Mouse (Mus musculus) liver, embryonic 15.5 days (tissue): ENCODE measurements around the gene Mgat5. TPM values are rescaled to one million over a fixed set of nuclear protein-coding genes. Genes with fewer than 3 reads are reported as not detected.

Experiments used
- ATAC-seq: fragments of 200-750 bp; cut with Nextera tagmentation; 2 replicates; pipeline ENCODE4 v1.8.0; 2017; ENCODE audit warnings: moderate number of reproducible peaks, mild to moderate bottlenecking, moderate library complexity; ENCODE audit not compliant: insufficient read depth
- H3K27ac ChIP-seq: fragments of 300-500 bp; sonication (generic); replicated peaks from 2 replicates; pipeline ENCODE4 v1.5.1; 2015; ENCODE audit warnings: mild to moderate bottlenecking, inconsistent platforms
- H3K27me3 ChIP-seq: fragments of 300-500 bp; sonication (generic); 2 replicates; pipeline ENCODE4 v1.6.1; 2015; ENCODE audit warnings: mild to moderate bottlenecking, inconsistent platforms
- H3K36me3 ChIP-seq: fragments of 300-500 bp; sonication (generic); replicated peaks from 2 replicates; pipeline ENCODE4 v1.6.1; 2015; ENCODE audit warnings: moderate library complexity, mild to moderate bottlenecking, inconsistent platforms
- H3K4me1 ChIP-seq: fragments of 300-500 bp; sonication (generic); replicated peaks from 2 replicates; pipeline ENCODE4 v1.6.1; 2015; ENCODE audit warnings: inconsistent platforms
- H3K4me2 ChIP-seq: fragments of 300-500 bp; sonication (generic); 2 replicates; pipeline ENCODE4 v1.6.1; 2015; ENCODE audit warnings: moderate library complexity, mild to moderate bottlenecking, inconsistent platforms
- H3K4me3 ChIP-seq: fragments of 300-500 bp; sonication (generic); replicated peaks from 2 replicates; pipeline ENCODE4 v1.5.1; 2015; ENCODE audit warnings: mild to moderate bottlenecking, inconsistent platforms
- H3K9ac ChIP-seq: fragments of 300-500 bp; sonication (generic); 2 replicates; pipeline ENCODE4 v1.6.1; 2015; ENCODE audit warnings: moderate library complexity, mild to moderate bottlenecking, inconsistent platforms
- H3K9me3 ChIP-seq: fragments of 300-500 bp; sonication (generic); replicated peaks from 2 replicates; pipeline ENCODE4 v1.6.1; 2016; ENCODE audit warnings: inconsistent platforms
- WGBS: fragments of 180-500 bp; shearing (Covaris S2); methylation state at CpG from one replicate; pipeline ENCODE4 v1.1.7; 2015; ENCODE audit warnings: mixed read lengths; ENCODE audit not compliant: insufficient replicate concordance; 5-methylcytosine and 5-hydroxymethylcytosine counted together
- polyA plus RNA-seq: library from polyadenylated mRNA; unstranded; fragments of >200 nt; fragmentation: Nextera tagmentation; extraction: Ambion mirVana; gene quantifications from 2 replicates; pipeline ENCODE4 v1.2.1, GENCODE M21; 2015

The Mgat5 gene
- polyA plus RNA-seq, 1 experiment from 2014 or later: 0.68 TPM

GRCm38 (mm10) chr1:127441736-127442135, 236.9 kb downstream of the Mgat5 start:
- whole genome bisulfite sequencing: 60% methylated on average over 3 of the region's 3 CpGs
- Histone ChIP-seq H3K4me1 (no peaks in the 10 kb centered on the region), H3K27ac (no peak overlapping the region)

GRCm38 (mm10) chr1:127442880-127443877, 238.4 kb downstream of the Mgat5 start:
- no peak for ATAC-seq
- H3K9ac ChIP-seq: no peak overlapping the region
- H3K4me1 ChIP-seq: no peaks in the 10 kb centered on the region
- WGBS: 52% methylated on average over 14 of the region's 14 CpGs
- H3K4me3 ChIP-seq: no peak overlapping the region
- H3K27me3 ChIP-seq: no peaks in the 10 kb centered on the region
- H3K4me2 ChIP-seq: no peak overlapping the region
- no peaks in the 10 kb centered on the region for H3K9me3 ChIP-seq
- H3K36me3 ChIP-seq: no peaks in the 10 kb centered on the region
- no peak overlapping the region for H3K27ac ChIP-seq

More at GRCm38 (mm10) chr1:127441736-127442135, 236.9 kb downstream of the Mgat5 start:
- ATAC-seq: no peak
- no peaks in the 10 kb centered on the region for H3K9me3 ChIP-seq
- no peak overlapping the region for H3K4me2 ChIP-seq
- no peak overlapping the region for H3K4me3 ChIP-seq
- H3K9ac ChIP-seq: no peak overlapping the region
- no peaks in the 10 kb centered on the region for H3K36me3 ChIP-seq
- no peaks in the 10 kb centered on the region for H3K27me3 ChIP-seq

- Histone ChIP-seq H3K4me3 (no peak overlapping the region), H3K9me3 (no peaks in the 10 kb centered on the region)
- no peak for ATAC-seq
Measured at GRCm38 (mm10) chr1:127444836-127445485, 240.1 kb downstream of the Mgat5 start.

GRCm38 (mm10) chr1:127453397-127453796, 248.6 kb downstream of the Mgat5 start:
- Histone ChIP-seq H3K4me1 (no peaks in the 10 kb centered on the region), H3K36me3 (no peaks in the 10 kb centered on the region), H3K4me3 (no peak overlapping the region), H3K27ac (no peak overlapping the region), H3K9ac (no peak overlapping the region), H3K9me3 (no peaks in the 10 kb centered on the region), H3K4me2 (no peak overlapping the region), H3K27me3 (no peaks in the 10 kb centered on the region)
- no peak for ATAC-seq
- 76% methylated on average over 6 of the region's 6 CpGs for WGBS

More at GRCm38 (mm10) chr1:127444836-127445485, 240.1 kb downstream of the Mgat5 start:
- WGBS: 56% methylated on average over 5 of the region's 5 CpGs
- no peaks in the 10 kb centered on the region for H3K27me3 ChIP-seq
- H3K36me3 ChIP-seq: no peaks in the 10 kb centered on the region
- no peak overlapping the region for H3K27ac ChIP-seq
- H3K4me1 ChIP-seq: no peaks in the 10 kb centered on the region
- H3K9ac ChIP-seq: no peak overlapping the region
- no peak overlapping the region for H3K4me2 ChIP-seq

- no peaks in the 10 kb centered on the region for H3K36me3 ChIP-seq
- no peak overlapping the region for H3K27ac ChIP-seq
- no peak overlapping the region for H3K4me3 ChIP-seq
- no peak overlapping the region for H3K9ac ChIP-seq
- H3K9me3 ChIP-seq: no peaks in the 10 kb centered on the region
- no peak for ATAC-seq
- no peaks in the 10 kb centered on the region for H3K27me3 ChIP-seq
- no peak overlapping the region for H3K4me2 ChIP-seq
- 19% methylated on average over 6 of the region's 6 CpGs for WGBS
- no peaks in the 10 kb centered on the region for H3K4me1 ChIP-seq
Measured at GRCm38 (mm10) chr1:127459015-127459451, 254.2 kb downstream of the Mgat5 start.

- Histone ChIP-seq H3K36me3 (no peaks in the 10 kb centered on the region), H3K4me2 (no peak overlapping the region), H3K9ac (no peak overlapping the region), H3K4me3 (no peak overlapping the region), H3K27me3 (no peaks in the 10 kb centered on the region), H3K27ac (no peak overlapping the region), H3K9me3 (no peaks in the 10 kb centered on the region), H3K4me1 (no peaks in the 10 kb centered on the region)
- no peak for ATAC-seq
- WGBS: 75% methylated on average over 7 of the region's 7 CpGs
Measured at GRCm38 (mm10) chr1:127459576-127459975, 254.8 kb downstream of the Mgat5 start.

GRCm38 (mm10) chr1:127461017-127461416, 256.2 kb downstream of the Mgat5 start:
- 68% methylated on average over 9 of the region's 9 CpGs for WGBS
- no peaks in the 10 kb centered on the region for H3K4me1 ChIP-seq
- H3K9ac ChIP-seq: no peak overlapping the region
- ATAC-seq: no peak
- H3K9me3 ChIP-seq: no peaks in the 10 kb centered on the region
- no peak overlapping the region for H3K4me2 ChIP-seq
- H3K36me3 ChIP-seq: no peaks in the 10 kb centered on the region
- H3K27ac ChIP-seq: no peak overlapping the region
- no peak overlapping the region for H3K4me3 ChIP-seq
- H3K27me3 ChIP-seq: no peaks in the 10 kb centered on the region

GRCm38 (mm10) chr1:127464041-127464440, 259.2 kb downstream of the Mgat5 start:
- H3K9ac ChIP-seq: no peak overlapping the region
- no peak overlapping the region for H3K27ac ChIP-seq
- H3K36me3 ChIP-seq: no peaks in the 10 kb centered on the region
- H3K4me3 ChIP-seq: no peak overlapping the region
- no peak overlapping the region for H3K4me2 ChIP-seq
- H3K9me3 ChIP-seq: no peaks in the 10 kb centered on the region
- no peaks in the 10 kb centered on the region for H3K27me3 ChIP-seq
- H3K4me1 ChIP-seq: no peaks in the 10 kb centered on the region
- no peak for ATAC-seq
- whole genome bisulfite sequencing: 67% methylated on average over 6 of the region's 6 CpGs

- no peak overlapping the region for H3K27ac ChIP-seq
- H3K36me3 ChIP-seq: no peaks in the 10 kb centered on the region
- no peaks in the 10 kb centered on the region for H3K4me1 ChIP-seq
- 50% methylated on average over 6 of the region's 6 CpGs for WGBS
- H3K4me3 ChIP-seq: no peak overlapping the region
- H3K9me3 ChIP-seq: no peaks in the 10 kb centered on the region
- H3K27me3 ChIP-seq: no peaks in the 10 kb centered on the region
- no peak for ATAC-seq
- H3K4me2 ChIP-seq: no peak overlapping the region
- no peak overlapping the region for H3K9ac ChIP-seq
Measured at GRCm38 (mm10) chr1:127465292-127465691, 260.5 kb downstream of the Mgat5 start.

GRCm38 (mm10) chr1:127467238-127467637, 262.4 kb downstream of the Mgat5 start:
- no peak overlapping the region for H3K4me2 ChIP-seq
- no peaks in the 10 kb centered on the region for H3K9me3 ChIP-seq
- WGBS: 77% methylated on average over 5 of the region's 5 CpGs
- H3K27ac ChIP-seq: no peak overlapping the region
- H3K4me1 ChIP-seq: no peaks in the 10 kb centered on the region
- ATAC-seq: no peak
- no peak overlapping the region for H3K4me3 ChIP-seq
- no peaks in the 10 kb centered on the region for H3K27me3 ChIP-seq
- H3K9ac ChIP-seq: no peak overlapping the region
- H3K36me3 ChIP-seq: no peaks in the 10 kb centered on the region

GRCm38 (mm10) chr1:127470175-127470574, 265.4 kb downstream of the Mgat5 start:
- H3K27me3 ChIP-seq: no peaks in the 10 kb centered on the region
- no peak overlapping the region for H3K4me3 ChIP-seq
- no peak overlapping the region for H3K4me2 ChIP-seq
- H3K9ac ChIP-seq: no peak overlapping the region
- 44% methylated on average over 4 of the region's 4 CpGs for WGBS
- no peak for ATAC-seq
- no peaks in the 10 kb centered on the region for H3K36me3 ChIP-seq
- no peak overlapping the region for H3K27ac ChIP-seq
- no peaks in the 10 kb centered on the region for H3K9me3 ChIP-seq
- no peaks in the 10 kb centered on the region for H3K4me1 ChIP-seq
